Mouse (Mus musculus) B cell, adult 2 months (primary cell): ENCODE data around the gene Olfr59.

Experiments used
- DNase-seq, 2 experiments: peaks; one replicate each; pipeline ENCODE4 v3.0.0; 2022

Gene Olfr59

GRCm38 (mm10) chr11:74283436-74283835 is at the start of gene Olfr59:
Gene Olfr59, plus strand, starts transcription at chr11:74283736.
- no peak for DNase-seq

- no peak for DNase-seq
These were observed 42.3 kb upstream of the Olfr59 start for GRCm38 (mm10) chr11:74241201-74241600.

- DNase-seq, result no peak
These were observed 24.0 kb upstream of the Olfr59 start, which contains the start of gene Olfr406 for GRCm38 (mm10) chr11:74259508-74259907. Gene Olfr406, plus strand, starts transcription at chr11:74259808.

- DNase-seq, result no peak
These were observed 3.7 kb downstream of the Olfr59 start for GRCm38 (mm10) chr11:74287256-74287655.

GRCm38 (mm10) chr11:74326044-74326443 is 42.5 kb downstream of the Olfr59 start:
- DNase-seq, result no peak

GRCm38 (mm10) chr11:74328781-74329180 is 45.2 kb downstream of the Olfr59 start:
- DNase-seq, result no peak

- DNase-seq, result no peak
These were observed 54.4 kb downstream of the Olfr59 start, which contains the start of gene Olfr410 for GRCm38 (mm10) chr11:74337931-74338330. Gene Olfr410, minus strand, starts transcription at chr11:74338031.
